Mouse (Mus musculus) 3T3-L1 (cell line): ENCODE data around the gene Sema3c.

ENCODE experiments used
- DNase-seq: peaks from one replicate; pipeline ENCODE4 v3.0.0-alpha.2; 2015; ENCODE audit warnings: low read depth, low spot score

Sema3c gene

DNA sequence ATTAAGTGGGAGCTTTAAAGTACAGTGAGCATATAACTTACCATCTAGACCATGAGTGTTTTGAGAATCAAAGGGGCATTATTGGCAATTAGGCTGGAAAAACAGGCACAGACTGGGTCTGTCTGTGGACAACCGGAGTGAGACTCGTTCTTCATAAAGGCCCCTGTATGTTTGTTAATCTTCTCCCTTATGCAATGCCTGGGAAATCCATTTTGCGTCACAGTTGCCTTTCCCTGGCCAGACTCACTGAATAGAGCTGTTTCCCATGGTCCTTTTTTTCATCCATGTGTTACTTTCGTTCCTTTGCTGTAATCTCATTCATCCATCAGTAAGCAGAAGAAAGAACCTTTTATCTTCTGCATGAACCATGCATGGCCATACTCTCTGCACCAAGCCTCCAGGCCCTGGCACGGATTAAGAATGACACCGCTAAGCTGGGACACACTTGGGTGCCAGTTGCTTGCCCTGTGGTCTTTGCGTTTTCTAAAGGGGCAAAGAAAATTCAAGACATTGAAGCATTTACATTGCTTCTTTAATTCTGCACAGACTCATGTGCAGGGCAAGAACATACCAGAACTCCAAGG, 73.7 kb downstream of the Sema3c start:
- no peak for DNase-seq

GRCm38 (mm10) chr5:17648865-17649542, 74.9 kb downstream of the Sema3c start:
- no peak for DNase-seq

DNA sequence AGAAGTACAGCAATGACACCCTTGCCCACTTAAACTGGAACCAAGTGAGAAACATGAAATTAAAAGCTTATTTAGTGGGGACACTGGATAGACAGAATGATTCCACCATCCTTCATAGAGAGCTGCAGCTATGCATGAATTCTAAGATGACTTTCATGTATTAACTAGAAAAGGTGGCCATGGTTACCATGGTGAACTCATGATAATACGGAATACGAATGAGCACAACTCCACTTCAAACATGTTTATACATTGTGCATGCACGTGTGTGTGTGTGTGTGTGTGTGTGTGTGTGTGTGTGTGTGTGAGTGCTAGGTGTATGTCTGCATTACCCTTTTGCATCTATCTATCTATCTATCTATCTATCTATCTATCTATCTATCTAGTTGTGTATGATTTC, 87.1 kb downstream of the Sema3c start:
- no peak for DNase-seq

GRCm38 (mm10) chr5:17671356-17671755, 97.3 kb downstream of the Sema3c start:
- no peak for DNase-seq

DNA sequence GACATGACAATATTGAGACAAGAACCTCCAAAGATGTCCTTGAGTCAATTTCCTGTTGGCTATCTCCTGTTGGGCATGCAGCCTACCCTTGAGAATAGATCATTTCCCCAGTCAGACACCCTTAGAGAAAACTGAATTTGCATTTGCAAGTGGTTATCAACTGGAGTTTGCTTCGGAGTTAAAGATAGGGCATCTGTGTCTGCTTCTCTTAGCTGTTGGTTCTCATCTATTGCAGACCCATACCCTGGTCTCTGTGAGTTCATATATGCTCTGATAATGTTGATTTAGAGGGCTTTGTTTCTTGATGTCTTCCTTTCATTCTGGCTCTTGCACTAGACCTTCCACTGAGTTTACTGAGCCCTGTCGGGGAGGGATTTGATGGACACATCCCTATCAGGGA, 106.8 kb downstream of the Sema3c start:
- DNase-seq, result no peak

- DNase-seq, result peak; percentile 81
Observed at GRCm38 (mm10) chr5:17689121-17689520, 115.0 kb downstream of the Sema3c start.

DNA sequence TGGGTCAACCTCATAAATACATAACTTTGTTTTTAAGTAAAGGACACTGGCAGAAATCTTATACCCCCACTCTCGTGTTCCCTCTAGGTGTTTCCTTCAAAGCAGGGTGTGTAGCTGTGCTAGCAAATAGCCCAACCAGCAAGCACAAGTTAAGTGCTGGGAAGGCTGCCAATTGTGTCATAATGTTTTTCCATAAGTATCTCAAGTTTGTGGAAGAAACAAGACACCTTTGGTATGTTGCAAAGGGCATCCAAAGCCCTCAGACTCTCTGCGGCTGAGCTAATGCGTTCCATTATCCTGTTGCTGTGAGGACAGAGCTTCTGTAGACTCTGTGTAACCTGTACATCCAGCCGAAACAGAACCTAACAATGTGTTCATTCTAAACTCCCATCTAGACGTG, 115.5 kb downstream of the Sema3c start:
- DNase-seq, result peak; percentile 93

DNA sequence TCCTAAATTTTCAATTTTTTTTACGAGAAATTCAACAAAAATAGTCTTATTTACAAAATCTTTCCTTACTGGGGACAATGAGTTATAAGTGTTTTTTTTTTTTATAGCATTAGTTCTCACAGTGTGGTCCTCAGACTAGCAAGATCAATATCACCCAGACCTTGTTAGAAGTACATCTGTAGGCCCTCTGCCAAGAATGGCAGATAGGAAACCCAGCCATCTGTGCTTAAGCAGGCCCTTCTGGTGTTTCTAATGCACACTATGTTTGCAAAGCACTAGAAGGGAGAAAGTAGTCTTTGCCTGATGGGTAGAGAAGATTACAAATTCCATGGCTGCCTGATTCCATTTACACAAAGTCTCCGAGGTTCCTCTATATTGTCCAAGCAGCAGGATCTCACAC, 121.3 kb downstream of the Sema3c start:
- no peak for DNase-seq

DNA sequence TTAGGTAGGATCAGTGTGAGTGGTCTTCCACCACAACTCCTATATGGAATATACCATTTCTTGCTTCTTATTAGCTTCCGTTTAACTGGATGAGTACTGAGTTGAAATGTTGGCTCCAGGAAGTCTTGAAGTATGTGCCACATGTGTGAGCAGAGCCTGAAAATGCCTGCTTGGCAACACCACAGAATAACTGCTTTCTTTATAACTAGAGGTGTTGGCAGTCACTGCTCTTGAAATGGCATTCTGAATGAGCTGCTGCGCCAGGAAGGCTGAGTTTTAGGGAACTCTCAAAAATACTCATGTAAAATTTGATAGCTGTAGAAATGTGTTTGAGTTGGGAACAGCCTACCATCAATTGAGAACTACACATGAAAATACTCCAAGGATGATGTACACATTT, 124.8 kb downstream of the Sema3c start:
- no peak for DNase-seq

GRCm38 (mm10) chr5:17704160-17704559, 130.1 kb downstream of the Sema3c start:
- no peak for DNase-seq

DNA sequence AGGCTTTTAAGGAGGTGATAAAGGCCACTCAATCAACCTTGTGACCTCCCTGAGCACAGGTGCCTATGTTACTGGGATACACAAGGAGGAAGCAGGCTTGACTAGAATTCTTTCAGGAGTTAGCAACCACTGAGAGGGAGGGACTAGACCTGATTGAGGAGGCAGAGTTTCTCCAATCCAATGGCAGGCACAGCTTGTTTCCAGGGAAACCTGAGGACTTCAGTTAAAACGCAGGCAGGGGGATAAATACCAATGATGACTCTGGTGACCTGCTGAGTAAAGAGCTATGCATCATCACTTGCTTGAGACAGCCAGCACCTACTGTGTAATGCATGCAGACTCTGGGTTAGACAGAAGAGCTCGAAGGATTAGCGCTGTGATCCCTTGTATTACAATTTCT, 133.0 kb downstream of the Sema3c start:
- no peak for DNase-seq

- no peak for DNase-seq
Observed at GRCm38 (mm10) chr5:17712374-17712773, 138.3 kb downstream of the Sema3c start.

DNA sequence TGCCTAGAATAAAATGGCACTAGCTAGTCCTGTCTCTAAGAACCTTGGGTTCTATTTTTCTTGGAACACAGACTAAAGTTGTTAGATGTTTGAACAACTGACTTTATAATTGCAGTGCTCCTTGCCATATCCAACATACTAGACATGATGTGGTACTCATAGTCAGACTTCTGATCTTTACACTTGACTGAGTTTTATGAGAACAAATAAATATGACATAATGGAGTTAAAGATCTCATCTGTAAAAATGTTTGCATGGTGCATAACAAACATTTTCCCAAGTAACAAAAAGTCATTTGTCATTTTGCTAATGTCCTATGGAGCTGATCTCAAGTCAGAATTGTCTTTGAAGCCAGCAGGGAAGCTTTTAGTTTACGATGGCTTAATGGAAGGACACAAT, 141.1 kb downstream of the Sema3c start:
- no peak for DNase-seq

- DNase-seq, result peak; percentile 58
Observed at GRCm38 (mm10) chr5:17720011-17720410, 145.9 kb downstream of the Sema3c start.

- no peak for DNase-seq
Observed at GRCm38 (mm10) chr5:17724031-17724430, 149.9 kb downstream of the Sema3c start.

GRCm38 (mm10) chr5:17728047-17728446, 154.0 kb downstream of the Sema3c start:
- no peak for DNase-seq

GRCm38 (mm10) chr5:17739805-17740204, 165.7 kb downstream of the Sema3c start:
- DNase-seq, result peak; percentile 52

GRCm38 (mm10) chr5:17746520-17746919, 172.4 kb downstream of the Sema3c start:
- DNase-seq, result peak; percentile 19

GRCm38 (mm10) chr5:17747143-17747542, 173.1 kb downstream of the Sema3c start:
- DNase-seq, result peak; percentile 47

- peak; percentile 88 for DNase-seq
Observed at GRCm38 (mm10) chr5:17748293-17748692, 174.2 kb downstream of the Sema3c start.

DNA sequence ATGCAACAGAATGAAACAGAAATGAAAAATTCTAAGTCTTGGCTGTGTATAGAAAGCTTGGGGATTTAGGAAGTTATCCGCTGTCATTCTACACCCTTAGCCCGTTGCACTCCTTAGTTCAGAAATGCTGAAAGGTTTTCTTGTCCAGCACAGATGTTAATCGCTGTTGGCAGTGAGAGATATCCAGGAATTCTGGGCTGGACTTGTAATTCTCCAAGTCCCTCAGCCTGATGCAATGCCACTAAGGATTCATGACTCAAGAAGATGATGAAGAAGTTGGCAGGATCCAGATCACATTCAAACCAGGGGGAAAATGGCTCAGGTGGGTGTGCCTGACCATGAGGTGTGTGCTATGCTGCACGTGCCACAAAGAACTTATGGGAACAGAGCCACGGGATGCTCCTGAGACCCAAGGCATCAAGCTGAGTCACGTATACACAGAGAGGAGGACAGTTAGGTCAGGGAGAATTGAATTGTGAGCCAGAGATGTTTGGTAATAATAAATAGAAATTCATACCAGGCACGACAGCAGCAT, 179.5 kb downstream of the Sema3c start:
- peak; percentile 61 for DNase-seq

- peak; percentile 76 for DNase-seq
Observed at GRCm38 (mm10) chr5:17766006-17766677, 192.1 kb downstream of the Sema3c start.

DNA sequence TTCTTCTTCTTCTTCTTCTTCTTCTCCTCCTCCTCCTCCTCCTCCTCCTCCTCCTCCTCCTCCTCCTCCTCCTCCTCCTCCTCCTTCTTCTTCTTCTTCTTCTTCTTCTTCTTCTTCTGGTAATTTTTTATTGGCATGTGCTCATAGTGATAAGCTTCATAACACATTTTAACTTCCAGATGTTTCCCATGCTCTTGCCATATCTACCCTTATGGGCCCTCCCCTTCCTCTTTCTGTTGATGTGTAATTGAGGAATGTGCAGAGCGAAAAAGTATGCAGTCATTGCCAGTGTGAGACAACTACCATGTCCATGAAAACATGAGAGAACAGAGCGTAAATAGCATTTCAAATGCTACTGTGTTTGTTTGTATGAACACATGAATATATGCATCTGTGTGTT, 196.2 kb downstream of the Sema3c start:
- DNase-seq, result no peak
